Mouse (Mus musculus): Measurements from ENCODE around the gene Rprd1b.

- TF ChIP-seq POLR2A (IDR thresholded peaks at IDR 0.05; ENCODE audit: insufficient read length, low read depth) (no peak), TCF12 (IDR thresholded peaks at IDR 0.05; ENCODE audit: insufficient read depth, poor library complexity, severe bottlenecking) (no peak), REST (IDR thresholded peaks at IDR 0.05; ENCODE audit: insufficient read depth, insufficient read length) (no peak), USF1 (IDR thresholded peaks at IDR 0.05; ENCODE audit: low read depth) (no peak)
Observed at GRCm38 (mm10) chr2:158047903-158048302, 19.6 kb downstream of the Rprd1b start.
